Mouse (Mus musculus) forebrain, embryonic 14.5 days (tissue): ENCODE measurements around the gene Nck1. TPM values are rescaled to one million over a fixed set of nuclear protein-coding genes. Genes with fewer than 3 reads are reported as not detected.

ENCODE experiments used
- ATAC-seq: fragments of 200-750 bp; cut with Nextera tagmentation; 2 replicates; pipeline ENCODE4 v1.8.0; 2017; ENCODE audit warnings: mild to moderate bottlenecking, moderate library complexity
- DNase-seq: peaks from one replicate; pipeline ENCODE4 v3.0.0-alpha.2; 2015; ENCODE audit warnings: low spot score
- H3K27ac ChIP-seq: fragments of 300-500 bp; sonication (generic); 2 replicates; pipeline ENCODE4 v1.5.1; 2014; ENCODE audit warnings: low read depth, mild to moderate bottlenecking, control low read depth, low read length, moderate library complexity
- H3K27me3 ChIP-seq: fragments of 300-500 bp; sonication (generic); replicated peaks from 2 replicates; pipeline ENCODE4 v1.6.1; 2014; ENCODE audit warnings: low read length, control low read depth, mixed read lengths; ENCODE audit not compliant: control insufficient read depth, insufficient read depth
- H3K36me3 ChIP-seq: fragments of 300-500 bp; sonication (generic); 2 replicates; pipeline ENCODE4 v1.6.1; 2014; ENCODE audit warnings: low read length, control low read depth; ENCODE audit not compliant: control insufficient read depth, insufficient read depth
- H3K4me1 ChIP-seq: fragments of 300-500 bp; sonication (generic); 2 replicates; pipeline ENCODE4 v1.6.1; 2014; ENCODE audit warnings: antibody characterized with exemption, low read length, control low read depth; ENCODE audit not compliant: control insufficient read depth, insufficient read depth
- H3K4me2 ChIP-seq: fragments of 300-500 bp; sonication (generic); 2 replicates; pipeline ENCODE4 v1.6.1; 2014; ENCODE audit warnings: mild to moderate bottlenecking, control low read depth, low read length
- H3K4me3 ChIP-seq: fragments of 300-500 bp; sonication (generic); 2 replicates; pipeline ENCODE4 v1.5.1; 2014; ENCODE audit warnings: low read depth, low read length, control low read depth
- H3K9ac ChIP-seq: fragments of 300-500 bp; sonication (generic); 2 replicates; pipeline ENCODE4 v1.6.1; 2014; ENCODE audit warnings: mild to moderate bottlenecking, low read length, control low read depth, moderate library complexity
- H3K9me3 ChIP-seq: fragments of 300-500 bp; sonication (generic); replicated peaks from 2 replicates; pipeline ENCODE4 v1.6.1; 2016; ENCODE audit warnings: low read length, control low read depth, mixed read lengths; ENCODE audit not compliant: control insufficient read depth
- WGBS: fragments of 180-500 bp; shearing (Covaris S2); extraction: QIAGEN DNeasy Blood & Tissue Kit; methylation state at CpG from one replicate; pipeline ENCODE4 v1.1.7; 2014; 5-methylcytosine and 5-hydroxymethylcytosine counted together
- polyA plus RNA-seq: library from polyadenylated mRNA; unstranded; fragments of >200 nt; fragmentation: Nextera tagmentation; extraction: Ambion mirVana; gene quantifications from 2 replicates; pipeline ENCODE4 v1.2.1, GENCODE M21; 2014

The Nck1 gene
- polyA plus RNA-seq, 1 experiment from 2014 or later = 52.2 TPM

GRCm38 (mm10) chr9:100546594-100546910 lies 618 bp upstream of the Nck1 start:
- H3K27me3 ChIP-seq = no peaks in the 10 kb centered on the region
- ATAC-seq = peak; percentile 27
- H3K36me3 ChIP-seq = no peaks in the 10 kb centered on the region

DNA sequence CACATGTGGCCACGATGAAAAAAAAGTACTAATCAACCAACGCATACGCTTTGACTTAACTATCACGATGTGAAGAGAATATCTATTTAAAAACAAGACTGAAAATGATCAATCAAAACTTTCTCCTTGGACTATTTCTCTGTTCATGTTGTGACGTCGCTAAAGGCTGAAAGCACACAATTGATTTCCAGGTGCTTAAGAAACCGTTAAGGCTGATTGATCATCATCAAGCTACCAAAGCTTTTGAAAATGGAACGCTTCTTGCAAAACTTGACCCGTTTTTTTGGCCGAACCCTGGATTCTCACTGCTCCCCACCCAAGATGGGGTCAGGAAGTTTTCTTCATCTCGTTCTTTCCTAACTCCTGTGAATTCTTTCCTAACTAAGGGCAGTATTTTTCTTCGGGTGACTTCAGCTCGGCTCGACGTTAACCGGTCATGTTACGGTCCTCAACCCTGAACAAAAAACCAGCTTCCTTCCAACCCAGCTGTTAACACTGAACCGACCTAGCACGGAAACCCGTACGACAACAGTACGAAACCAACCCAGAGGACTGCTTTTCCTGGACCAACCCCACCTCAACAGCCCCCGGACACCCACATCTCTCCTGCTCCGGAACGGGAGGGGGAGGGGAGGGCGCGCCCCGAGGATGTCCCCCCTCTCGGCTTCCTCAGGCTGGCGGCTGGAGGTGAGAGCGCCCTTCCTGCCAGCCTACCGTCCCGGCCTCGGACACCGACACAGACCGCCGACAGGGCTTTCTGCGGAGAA lies 803 bp downstream of the Nck1 start:
- Histone ChIP-seq H3K4me1 (peaks cover 7% of the 10 kb centered on the region; the same call in 1 of the 2 replicates), H3K4me2 (peak overlapping the region; percentile 68), H3K4me3 (peak overlapping the region; percentile 91), H3K27ac (peak overlapping the region; percentile 89), H3K27me3 (no peaks in the 10 kb centered on the region), H3K36me3 (no peaks in the 10 kb centered on the region), H3K9ac (peak overlapping the region; percentile 88), H3K9me3 (peaks cover 9% of the 10 kb centered on the region; the same call in 1 of the 2 replicates)
- no peak for ATAC-seq
- WGBS = under 1% methylated on average over 38 of the region's 38 CpGs
- peak; percentile 42 for DNase-seq

More at GRCm38 (mm10) chr9:100546594-100546910, 618 bp upstream of the Nck1 start:
- H3K4me2 ChIP-seq = peak overlapping the region; percentile 55
- H3K4me3 ChIP-seq = peak overlapping the region; percentile 91
- peak overlapping the region; percentile 59 for H3K9ac ChIP-seq
- peak overlapping the region; percentile 87 for H3K27ac ChIP-seq
- no peak for DNase-seq
- peaks cover 7% of the 10 kb centered on the region; the same call in 1 of the 2 replicates for H3K4me1 ChIP-seq
- H3K9me3 ChIP-seq = peaks cover 9% of the 10 kb centered on the region; the same call in 1 of the 2 replicates
- 9% methylated on average over 9 of the region's 9 CpGs for WGBS

DNA sequence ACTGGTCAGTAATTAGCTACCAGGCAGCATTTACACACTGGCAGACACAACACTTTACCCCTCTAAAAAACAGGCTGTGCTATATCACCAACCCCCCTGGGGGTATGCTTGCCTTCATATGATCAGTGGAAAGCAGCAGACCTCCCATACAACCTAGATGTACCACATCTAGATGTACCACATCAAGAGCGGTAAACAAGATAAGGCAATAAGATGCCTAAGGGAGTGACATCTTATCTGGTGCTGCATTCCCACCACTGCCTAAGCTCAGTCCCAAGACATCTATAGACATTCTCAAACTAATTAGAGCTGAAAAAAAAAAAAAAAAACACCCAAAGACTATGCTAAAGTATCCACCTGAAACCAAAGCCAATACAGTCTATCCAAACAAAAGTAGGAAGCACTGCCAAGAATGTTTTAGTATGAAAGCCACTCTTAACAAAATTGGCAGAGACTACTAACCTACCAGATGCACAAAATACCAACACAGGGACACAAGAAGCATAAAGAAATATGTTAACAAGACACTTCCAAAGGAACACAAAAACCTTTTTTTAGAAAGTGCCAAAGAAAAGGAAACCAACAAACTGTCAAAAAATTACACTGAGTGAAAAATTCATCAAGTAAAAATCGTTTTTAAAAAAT lies 10.2 kb downstream of the Nck1 start:
- Histone ChIP-seq H3K27ac (no peak overlapping the region), H3K9ac (no peak overlapping the region), H3K9me3 (no peaks in the 10 kb centered on the region), H3K27me3 (no peaks in the 10 kb centered on the region), H3K4me2 (no peak overlapping the region), H3K36me3 (no peaks in the 10 kb centered on the region), H3K4me1 (no peaks in the 10 kb centered on the region), H3K4me3 (no peak overlapping the region)
- peak; percentile 33 for DNase-seq
- ATAC-seq = no peak
- 89% methylated on average over 2 of the region's 2 CpGs for WGBS

DNA sequence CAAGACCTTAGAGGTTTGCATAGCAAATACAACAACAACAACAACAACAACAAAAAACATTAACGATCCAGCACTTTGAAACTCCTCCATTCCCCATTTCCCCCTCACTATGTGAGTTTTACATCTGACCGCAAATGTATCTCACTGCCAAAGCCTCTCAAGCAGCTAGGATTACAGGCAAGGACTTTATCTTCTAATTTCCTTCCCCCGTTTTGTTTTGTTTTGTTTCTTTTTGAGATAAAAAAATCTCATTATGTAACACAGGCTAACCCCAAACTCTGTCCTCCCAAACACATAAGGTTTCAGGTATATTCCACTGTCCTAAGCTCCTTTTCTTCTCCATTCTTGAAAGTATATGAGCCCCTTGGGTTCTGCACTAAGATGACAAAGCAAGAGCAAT lies 11.2 kb downstream of the Nck1 start:
- DNase-seq (no peak), ATAC-seq (no peak)
- Histone ChIP-seq H3K9ac (no peak overlapping the region), H3K36me3 (no peaks in the 10 kb centered on the region), H3K4me3 (no peak overlapping the region), H3K4me1 (no peaks in the 10 kb centered on the region), H3K4me2 (no peak overlapping the region), H3K27me3 (no peaks in the 10 kb centered on the region), H3K9me3 (no peaks in the 10 kb centered on the region), H3K27ac (no peak overlapping the region)
- 92% methylated on average over 3 of the region's 3 CpGs for WGBS

GRCm38 (mm10) chr9:100532847-100533505 lies 13.0 kb downstream of the Nck1 start:
- Histone ChIP-seq H3K9me3 (0 out of 2 replicates have a peak, but pooled peaks cover 3% of the 10 kb centered on the region), H3K4me2 (no peak overlapping the region), H3K4me1 (no peaks in the 10 kb centered on the region), H3K27ac (no peak overlapping the region), H3K36me3 (no peaks in the 10 kb centered on the region), H3K4me3 (no peak overlapping the region), H3K27me3 (no peaks in the 10 kb centered on the region), H3K9ac (no peak overlapping the region)
- DNase-seq (no peak), ATAC-seq (no peak)
- WGBS = 91% methylated on average over 3 of the region's 3 CpGs

- DNase-seq = no peak
Observed at GRCm38 (mm10) chr9:100531296-100531695, 14.6 kb downstream of the Nck1 start.

GRCm38 (mm10) chr9:100525225-100525624 lies 20.7 kb downstream of the Nck1 start:
- DNase-seq (no peak), ATAC-seq (no peak)
- no peaks in the 10 kb centered on the region for H3K27me3 ChIP-seq
- H3K9me3 ChIP-seq = 0 out of 2 replicates have a peak, but pooled peaks cover 3% of the 10 kb centered on the region
- no peaks in the 10 kb centered on the region for H3K36me3 ChIP-seq
- H3K9ac ChIP-seq = no peak overlapping the region
- H3K4me3 ChIP-seq = no peak overlapping the region
- H3K4me1 ChIP-seq = no peaks in the 10 kb centered on the region
- WGBS = 84% methylated on average over 2 of the region's 2 CpGs
- H3K27ac ChIP-seq = no peak overlapping the region
- H3K4me2 ChIP-seq = no peak overlapping the region

More at GRCm38 (mm10) chr9:100531296-100531695, 14.6 kb downstream of the Nck1 start:
- no peak overlapping the region for H3K4me2 ChIP-seq
- H3K4me1 ChIP-seq = no peaks in the 10 kb centered on the region
- WGBS = 80% methylated on average over 1 of the region's 1 CpGs
- no peak overlapping the region for H3K9ac ChIP-seq
- no peak overlapping the region for H3K27ac ChIP-seq
- ATAC-seq = no peak
- no peaks in the 10 kb centered on the region for H3K27me3 ChIP-seq
- no peaks in the 10 kb centered on the region for H3K36me3 ChIP-seq
- no peak overlapping the region for H3K4me3 ChIP-seq
- 0 out of 2 replicates have a peak, but pooled peaks cover 3% of the 10 kb centered on the region for H3K9me3 ChIP-seq

- Histone ChIP-seq H3K4me3 (no peak overlapping the region), H3K4me1 (no peaks in the 10 kb centered on the region), H3K36me3 (no peaks in the 10 kb centered on the region), H3K27me3 (no peaks in the 10 kb centered on the region), H3K4me2 (no peak overlapping the region), H3K9me3 (no peaks in the 10 kb centered on the region), H3K9ac (no peak overlapping the region), H3K27ac (no peak overlapping the region)
- WGBS = 83% methylated on average over 2 of the region's 2 CpGs
- DNase-seq = no peak
- no peak for ATAC-seq
Observed at GRCm38 (mm10) chr9:100522029-100522428, 23.9 kb downstream of the Nck1 start.
